ENCODE assay signal across 19 mouse cellular contexts in the genomic region with DNA sequence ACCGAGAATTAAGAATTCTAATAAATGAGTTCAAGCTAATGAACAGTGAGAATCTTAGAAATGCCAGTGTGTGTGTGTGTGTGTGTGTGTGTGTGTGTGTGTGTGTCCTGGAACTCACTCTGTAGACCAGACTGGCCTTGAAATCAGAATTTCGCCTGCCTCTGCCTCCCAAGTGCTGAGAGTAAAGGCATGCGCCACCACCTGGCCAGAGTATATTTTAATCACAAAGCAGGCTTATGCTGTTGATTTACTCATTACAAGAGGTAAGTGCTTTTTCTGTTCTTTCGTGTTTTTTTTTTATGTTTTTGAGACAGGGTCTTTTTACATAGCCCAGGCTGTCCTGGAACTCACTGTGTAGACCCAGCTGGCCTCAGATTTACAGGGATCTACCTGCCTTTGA. TPM values are rescaled to one million over a fixed set of nuclear protein-coding genes. Genes with fewer than 3 reads are reported as not detected.
DNase-seq lines count a peak whose midpoint lies in the region; ATAC-seq and TF ChIP-seq lines count a peak whose summit lies in the region.
"Had no signal": no experiment of that assay in that cellular context is flagged by ENCODE, and none has a peak within 500 bp of the region (broad histone marks: within the 10 kb centered on the region; RNA-seq: fewer than 3 reads in every experiment).

No protein-coding gene starts in this region.

- H3K36me3 ChIP-seq in hindbrain, embryonic 14.5 days (replicated peaks; ENCODE audit: control insufficient read depth, insufficient read depth) = peaks cover 69% of the 10 kb centered on the region
- H3K36me3 ChIP-seq in hindbrain, embryonic 10.5 days = peaks cover 71% of the 10 kb centered on the region
- peaks cover 27% of the 10 kb centered on the region for H3K36me3 ChIP-seq in midbrain, postnatal 0 days (ENCODE audit: insufficient read depth, low read length)
- peaks cover 13% of the 10 kb centered on the region for H3K36me3 ChIP-seq in midbrain, embryonic 16.5 days (ENCODE audit: control insufficient read depth, insufficient read depth, low read length)

- H3K9ac ChIP-seq in hindbrain, embryonic 14.5 days = no peak overlapping the region
- H3K9ac ChIP-seq in midbrain, postnatal 0 days (replicated peaks; ENCODE audit: low read length, poor library complexity, severe bottlenecking) = no peak overlapping the region
- no peak overlapping the region for H3K9ac ChIP-seq in midbrain, embryonic 16.5 days (ENCODE audit: low read depth, low read length)
- H3K9ac ChIP-seq: forebrain, embryonic 12.5 days; lung, embryonic 15.5 days had no signal

- no peak for ATAC-seq in hindbrain, embryonic 14.5 days (ENCODE audit: low FRiP score)
- ATAC-seq in midbrain, postnatal 0 days (ENCODE audit: low FRiP score) = no peak
- no peak for ATAC-seq in midbrain, embryonic 16.5 days
- ATAC-seq: inflammation-experienced regulatory T-cells, adult 6 months had no signal

- no peaks in the 10 kb centered on the region for H3K9me3 ChIP-seq in hindbrain, embryonic 14.5 days (ENCODE audit: control insufficient read depth, low read length)
- peaks cover 6% of the 10 kb centered on the region; the same call in 1 of the 2 replicates for H3K9me3 ChIP-seq in hindbrain, embryonic 10.5 days
- no peaks in the 10 kb centered on the region for H3K9me3 ChIP-seq in midbrain, postnatal 0 days (ENCODE audit: low read length)
- no peaks in the 10 kb centered on the region for H3K9me3 ChIP-seq in midbrain, embryonic 16.5 days (replicated peaks; ENCODE audit: control insufficient read depth, low read length, poor library complexity, severe bottlenecking)
- H3K9me3 ChIP-seq: lung, embryonic 15.5 days had no signal

- H3K27ac ChIP-seq in hindbrain, embryonic 14.5 days = no peak overlapping the region
- H3K27ac ChIP-seq in hindbrain, embryonic 10.5 days = no peak overlapping the region
- H3K27ac ChIP-seq in midbrain, postnatal 0 days (ENCODE audit: low read depth, low read length) = no peak overlapping the region
- no peak overlapping the region for H3K27ac ChIP-seq in midbrain, embryonic 16.5 days (ENCODE audit: low read length)
- H3K27ac ChIP-seq in left cerebral cortex, adult 2 months = no peak overlapping the region
- H3K27ac ChIP-seq: forebrain, embryonic 12.5 days; lung, embryonic 15.5 days had no signal

- no peaks in the 10 kb centered on the region for H3K27me3 ChIP-seq in hindbrain, embryonic 14.5 days (ENCODE audit: control insufficient read depth, insufficient read depth, low read length)
- no peaks in the 10 kb centered on the region for H3K27me3 ChIP-seq in hindbrain, embryonic 10.5 days (ENCODE audit: insufficient read depth, poor library complexity, severe bottlenecking)
- H3K27me3 ChIP-seq in midbrain, postnatal 0 days (ENCODE audit: insufficient read depth, low read length) = no peaks in the 10 kb centered on the region
- H3K27me3 ChIP-seq in midbrain, embryonic 16.5 days (ENCODE audit: control insufficient read depth, insufficient read depth, low read depth, low read length) = no peaks in the 10 kb centered on the region
- H3K27me3 ChIP-seq: forebrain, embryonic 12.5 days; lung, embryonic 15.5 days had no signal

- H3K4me1 ChIP-seq in hindbrain, embryonic 14.5 days (replicated peaks; ENCODE audit: control insufficient read depth, insufficient read depth, low read length) = peaks cover 8% of the 10 kb centered on the region; the same call in 1 of the 2 replicates
- peaks cover 10% of the 10 kb centered on the region for H3K4me1 ChIP-seq in hindbrain, embryonic 10.5 days (replicated peaks)
- H3K4me1 ChIP-seq in midbrain, postnatal 0 days (ENCODE audit: insufficient read depth, low read length) = no peaks in the 10 kb centered on the region
- H3K4me1 ChIP-seq in midbrain, embryonic 16.5 days (ENCODE audit: control insufficient read depth, insufficient read depth, low read length) = peaks cover 7% of the 10 kb centered on the region

- peak; percentile 42 for TF ChIP-seq CTCF in midbrain, postnatal 0 days (IDR thresholded peaks at IDR 0.05)
- TF ChIP-seq CTCF in left cerebral cortex, adult 2 months (IDR thresholded peaks at IDR 0.05) = no peak; the same call in 1 of the 2 replicates

- intact Hi-C loops in left cerebral cortex, adult 2 months (cut with DNase I) = no loop called here

- H3K4me2 ChIP-seq in hindbrain, embryonic 14.5 days (replicated peaks) = no peak overlapping the region
- H3K4me2 ChIP-seq in midbrain, postnatal 0 days (ENCODE audit: low read depth, low read length, poor library complexity, severe bottlenecking) = no peak overlapping the region
- no peak overlapping the region for H3K4me2 ChIP-seq in midbrain, embryonic 16.5 days (ENCODE audit: low read length)
- H3K4me2 ChIP-seq: forebrain, embryonic 12.5 days; lung, embryonic 15.5 days had no signal

- WGBS in hindbrain, embryonic 14.5 days = 72% methylated on average over 4 of the region's 4 CpGs
- WGBS in hindbrain, embryonic 10.5 days = 66% methylated on average over 4 of the region's 4 CpGs
- WGBS in midbrain, postnatal 0 days = 80% methylated on average over 4 of the region's 4 CpGs
- WGBS in midbrain, embryonic 16.5 days = 65% methylated on average over 4 of the region's 4 CpGs

- DNase-seq in hindbrain, embryonic 14.5 days (ENCODE audit: low spot score) = peak; percentile 15
- no peak for DNase-seq in hindbrain, embryonic 10.5 days (ENCODE audit: low spot score)
- DNase-seq in midbrain, postnatal 0 days (ENCODE audit: low spot score) = no peak
- peak; percentile 48 for DNase-seq in ES-CJ7 (ENCODE audit: low read depth, low spot score)
- peak; percentile 17 for DNase-seq in thymus, postnatal 14 days
- no peak for DNase-seq in layer of hippocampus, adult 18-20 months (ENCODE audit: low spot score in 2 of 2)
- no peak for DNase-seq in left cerebral cortex, adult 2 months (ENCODE audit: extremely low spot score in 1 of 2, low spot score in 2 of 2)
- DNase-seq: adrenal gland, adult 8-10 months; cerebellum, postnatal 14 days; heart, adult 18-20 months; heart, postnatal 10 days; kidney, postnatal 25 days; left cerebral cortex, postnatal 4 days; retina, postnatal 1 day had no signal

- H3K4me3 ChIP-seq in hindbrain, embryonic 14.5 days (replicated peaks; ENCODE audit: low read length) = no peak overlapping the region
- no peak overlapping the region for H3K4me3 ChIP-seq in hindbrain, embryonic 10.5 days
- H3K4me3 ChIP-seq in midbrain, postnatal 0 days (ENCODE audit: low read depth, low read length) = no peak overlapping the region
- H3K4me3 ChIP-seq in midbrain, embryonic 16.5 days (ENCODE audit: low read depth, low read length) = no peak overlapping the region
- H3K4me3 ChIP-seq in left cerebral cortex, adult 2 months = no peak overlapping the region
- H3K4me3 ChIP-seq: forebrain, embryonic 12.5 days; lung, embryonic 15.5 days had no signal

RNA-seq across cellular contexts. Expression of gene Cep95, which starts 4.8 kb away (rescaled TPM):
- polyA plus RNA-seq in hindbrain, embryonic 14.5 days (2014; fragmentation: Nextera tagmentation; extraction: Ambion mirVana) = 10.8 and 11.4 TPM in 2 replicates
- polyA plus RNA-seq in hindbrain, embryonic 10.5 days (2016; fragmentation: Nextera tagmentation; extraction: Ambion mirVana) = 14.8 and 20.2 TPM in 2 replicates
- total RNA-seq in midbrain, postnatal 0 days (2014; rRNA removed) = 6.0 and 13.3 TPM in 2 replicates
- 6.0 and 7.9 TPM in 2 replicates for polyA plus RNA-seq in midbrain, postnatal 0 days (2015; fragmentation: Nextera tagmentation; extraction: Ambion mirVana)
- 16.2 and 17.8 TPM in 2 replicates for polyA plus RNA-seq in midbrain, embryonic 16.5 days (2015; fragmentation: Nextera tagmentation; extraction: Ambion mirVana)
- total RNA-seq in layer of hippocampus, adult 18-20 months (2021) = 10 to 100 TPM; 10.3 to 10.7 TPM
- total RNA-seq in left cerebral cortex, adult 2 months (2021) = 10 to 100 TPM; 12.6 to 15.1 TPM

RNA-seq across cellular contexts. Expression of gene Ddx5, which starts 4.9 kb away (rescaled TPM):
- 417 and 429 TPM in 2 replicates for polyA plus RNA-seq in hindbrain, embryonic 14.5 days (2014; fragmentation: Nextera tagmentation; extraction: Ambion mirVana)
- polyA plus RNA-seq in hindbrain, embryonic 10.5 days (2016; fragmentation: Nextera tagmentation; extraction: Ambion mirVana) = 285 and 301 TPM in 2 replicates
- total RNA-seq in midbrain, postnatal 0 days (2014; rRNA removed) = 408 and 459 TPM in 2 replicates
- polyA plus RNA-seq in midbrain, postnatal 0 days (2015; fragmentation: Nextera tagmentation; extraction: Ambion mirVana) = 260 and 301 TPM in 2 replicates
- 365 and 425 TPM in 2 replicates for polyA plus RNA-seq in midbrain, embryonic 16.5 days (2015; fragmentation: Nextera tagmentation; extraction: Ambion mirVana)
- total RNA-seq in layer of hippocampus, adult 18-20 months (2021) = 100 to 1,000 TPM; 768 to 775 TPM
- total RNA-seq in left cerebral cortex, adult 2 months (2021) = 100 to 1,000 TPM; 652 to 679 TPM

RNA-seq across cellular contexts. Expression of gene Polg2, which starts 14.5 kb away (rescaled TPM):
- polyA plus RNA-seq in hindbrain, embryonic 14.5 days (2014; fragmentation: Nextera tagmentation; extraction: Ambion mirVana) = 8.6 and 9.7 TPM in 2 replicates
- 8.1 and 10.1 TPM in 2 replicates for polyA plus RNA-seq in hindbrain, embryonic 10.5 days (2016; fragmentation: Nextera tagmentation; extraction: Ambion mirVana)
- total RNA-seq in midbrain, postnatal 0 days (2014; rRNA removed) = 6.6 and 9.8 TPM in 2 replicates
- 9.7 and 10.5 TPM in 2 replicates for polyA plus RNA-seq in midbrain, postnatal 0 days (2015; fragmentation: Nextera tagmentation; extraction: Ambion mirVana)
- 9.4 and 9.6 TPM in 2 replicates for polyA plus RNA-seq in midbrain, embryonic 16.5 days (2015; fragmentation: Nextera tagmentation; extraction: Ambion mirVana)
- total RNA-seq in layer of hippocampus, adult 18-20 months (2021) = 1 to 10 TPM; 4.0 to 4.9 TPM
- total RNA-seq in left cerebral cortex, adult 2 months (2021) = 1 to 10 TPM; 3.2 to 4.2 TPM

RNA-seq across cellular contexts. Expression of gene Milr1, which starts 42.8 kb away (rescaled TPM):
- polyA plus RNA-seq in hindbrain, embryonic 14.5 days (2014; fragmentation: Nextera tagmentation; extraction: Ambion mirVana) = 0.74 and 0.79 TPM in 2 replicates
- polyA plus RNA-seq in hindbrain, embryonic 10.5 days (2016; fragmentation: Nextera tagmentation; extraction: Ambion mirVana) = 0.93 and 1.6 TPM in 2 replicates
- total RNA-seq in midbrain, postnatal 0 days (2014; rRNA removed) = 0.66 TPM in 1 of 2 replicates, not detected in the other
- polyA plus RNA-seq in midbrain, postnatal 0 days (2015; fragmentation: Nextera tagmentation; extraction: Ambion mirVana) = 0.37 and 0.82 TPM in 2 replicates
- 0.89 and 0.99 TPM in 2 replicates for polyA plus RNA-seq in midbrain, embryonic 16.5 days (2015; fragmentation: Nextera tagmentation; extraction: Ambion mirVana)
- total RNA-seq in layer of hippocampus, adult 18-20 months (2021) = under 1 TPM in 1 of 2 experiments, not detected in 1; 0.20 TPM
- total RNA-seq in left cerebral cortex, adult 2 months (2021) = under 1 TPM in 1 of 2 experiments, not detected in 1; 0.44 TPM
- total RNA-seq: layer of hippocampus, postnatal 25 days had no signal

RNA-seq across cellular contexts. Expression of gene Pecam1, which starts 43.4 kb away (rescaled TPM):
- polyA plus RNA-seq in hindbrain, embryonic 14.5 days (2014; fragmentation: Nextera tagmentation; extraction: Ambion mirVana) = 16.0 and 16.9 TPM in 2 replicates
- 17.3 and 18.3 TPM in 2 replicates for polyA plus RNA-seq in hindbrain, embryonic 10.5 days (2016; fragmentation: Nextera tagmentation; extraction: Ambion mirVana)
- 17.5 and 18.1 TPM in 2 replicates for total RNA-seq in midbrain, postnatal 0 days (2014; rRNA removed)
- 9.8 and 11.1 TPM in 2 replicates for polyA plus RNA-seq in midbrain, postnatal 0 days (2015; fragmentation: Nextera tagmentation; extraction: Ambion mirVana)
- polyA plus RNA-seq in midbrain, embryonic 16.5 days (2015; fragmentation: Nextera tagmentation; extraction: Ambion mirVana) = 14.1 and 15.7 TPM in 2 replicates
- 10 to 100 TPM; 14.3 to 15.8 TPM for total RNA-seq in layer of hippocampus, adult 18-20 months (2021)
- 10 to 100 TPM; 17.3 to 22.0 TPM for total RNA-seq in left cerebral cortex, adult 2 months (2021)

Comparison
In these comparisons a context has a peak if more than half of its experiments do, and no peak if none do; other contexts are left out.
1. DNase-seq: peak in hindbrain, embryonic 14.5 days (single experiment), ES-CJ7 (single experiment) and thymus, postnatal 14 days (single experiment); none in hindbrain, embryonic 10.5 days (single experiment), midbrain, postnatal 0 days (single experiment), layer of hippocampus, adult 18-20 months (0 of 2) and left cerebral cortex, adult 2 months (0 of 2).